Mouse (Mus musculus) myocyte (in vitro differentiated cells): Measurements from ENCODE around the gene Rab44.

Experiments
- CEBPB ChIP-seq: IDR thresholded peaks from 2 replicates; pipeline ENCODE4 v1.6.1; 2011; ENCODE audit warnings: mild to moderate bottlenecking, moderate library complexity; ENCODE audit not compliant: poor library complexity, insufficient read depth, severe bottlenecking
- E2F4 ChIP-seq: IDR thresholded peaks from one replicate; pipeline ENCODE4 v1.6.1; 2011; ENCODE audit warnings: mild to moderate bottlenecking, control low read depth, moderate library complexity; ENCODE audit not compliant: insufficient read depth
- MAX ChIP-seq: IDR thresholded peaks from one replicate; pipeline ENCODE4 v1.6.1; 2011; ENCODE audit warnings: low read depth, mild to moderate bottlenecking, control low read depth
- MYOG ChIP-seq, 3 experiments: IDR thresholded peaks; one replicate each; pipeline ENCODE4 v1.6.1; 2011; ENCODE audit warnings: control low read depth in 2 of 3, low read depth in 2 of 3, mild to moderate bottlenecking in 2 of 3; ENCODE audit not compliant: insufficient read length in 2 of 3, control insufficient read depth in 1 of 3, insufficient read depth in 1 of 3
- POLR2A ChIP-seq: IDR thresholded peaks from one replicate; pipeline ENCODE4 v1.6.1; 2011; ENCODE audit warnings: low read depth, mild to moderate bottlenecking, control low read depth, moderate library complexity; ENCODE audit not compliant: insufficient read length
- POLR2AphosphoS2 ChIP-seq: IDR thresholded peaks from one replicate; pipeline ENCODE4 v1.6.1; 2011; ENCODE audit warnings: low read depth, control low read depth; ENCODE audit not compliant: insufficient read length
- REST ChIP-seq: IDR thresholded peaks from one replicate; pipeline ENCODE4 v1.6.1; 2011; ENCODE audit warnings: mild to moderate bottlenecking, control low read depth, moderate library complexity; ENCODE audit not compliant: insufficient read depth, insufficient read length
- TCF12 ChIP-seq: IDR thresholded peaks from one replicate; pipeline ENCODE4 v1.6.1; 2011; ENCODE audit warnings: mild to moderate bottlenecking, control low read depth; ENCODE audit not compliant: poor library complexity, insufficient read depth, severe bottlenecking
- TCF3 ChIP-seq: IDR thresholded peaks from one replicate; pipeline ENCODE4 v1.6.1; 2011; ENCODE audit warnings: low read depth, control low read depth; ENCODE audit not compliant: insufficient read length
- USF1 ChIP-seq: IDR thresholded peaks from one replicate; pipeline ENCODE4 v1.6.1; 2011; ENCODE audit warnings: low read depth, mild to moderate bottlenecking, control low read depth, moderate library complexity

- TF ChIP-seq POLR2A, result no peak
- TF ChIP-seq MYOG (IDR thresholded peaks at IDR 0.05; ENCODE audit: control insufficient read depth in 1 of 3, insufficient read depth in 1 of 3, insufficient read length in 2 of 3, low read depth in 2 of 3), result no peak
- no peak for TF ChIP-seq MAX
- no peak for TF ChIP-seq E2F4
- TF ChIP-seq TCF12, result no peak
- no peak for TF ChIP-seq REST
- TF ChIP-seq POLR2AphosphoS2, result no peak
- no peak for TF ChIP-seq USF1
- TF ChIP-seq CEBPB, result no peak
- no peak for TF ChIP-seq TCF3
These were observed 29.3 kb downstream of the Rab44 start for GRCm38 (mm10) chr17:29143266-29143665.
